Mouse (Mus musculus) regulatory T cell (primary cell): ENCODE results near the gene Olfr1116.
"Not testable (repeated sequence)": the region's sequence is repeated elsewhere in the genome, so short reads cannot be mapped to it uniquely, and the experiment has no call there.

Source experiments
- in situ Hi-C: fragments of 300-600 bp; cut with MboI, MseI; formaldehyde crosslinking; loops from one replicate; pipeline ENCODE4 v1.15.1; 2025; ENCODE audit warnings: high pct_unique_total_duplicates

The Olfr1116 gene

DNA sequence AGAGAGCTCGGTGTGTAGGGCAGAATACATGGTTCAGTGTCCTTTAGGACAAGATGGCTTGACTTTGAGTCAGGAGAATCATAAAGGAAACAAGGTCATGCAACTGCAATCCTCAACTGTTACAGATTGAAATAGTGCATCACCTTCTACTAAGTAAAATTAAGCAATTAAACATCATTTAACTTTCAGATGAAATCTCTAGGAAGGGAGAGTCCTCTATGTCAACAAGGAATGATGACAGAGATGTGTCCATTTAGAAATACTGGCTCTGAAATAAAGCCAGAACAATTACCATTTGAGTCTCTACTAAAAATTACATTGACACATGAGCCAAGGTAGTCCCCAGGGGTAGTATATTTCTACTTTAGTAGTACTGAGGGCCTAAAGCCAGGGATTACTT lies at the start of gene Olfr1116:
Gene Olfr1116, plus strand, starts transcription at position 301 of the 400 bp plus-strand sequence.
- in situ Hi-C loops, result no loop called here

- in situ Hi-C loops, result no loop called here
Measured at GRCm38 (mm10) chr2:87247713-87248112, 19.6 kb upstream of the Olfr1116 start, which contains the start of gene Olfr1115. Olfr1115 (plus strand) TSS chr2:87248013.

GRCm38 (mm10) chr2:87293977-87294376 lies 26.6 kb downstream of the Olfr1116 start:
- in situ Hi-C loops, result not testable (repeated sequence)

- in situ Hi-C loops, result loop anchor here (5.0 kb wide), 1 partner anchor 100 kb away; no protein-coding TSS in a partner anchor
Measured at GRCm38 (mm10) chr2:87307281-87307680, 39.9 kb downstream of the Olfr1116 start, which contains the start of gene Olfr1118. Olfr1118 (plus strand) TSS chr2:87307581.
